Mouse (Mus musculus): ENCODE measurements around the gene Tmem184b. TPM values are rescaled to one million over a fixed set of nuclear protein-coding genes. Genes with fewer than 3 reads are reported as not detected.

Gene Tmem184b
- polyA plus RNA-seq, 1 experiment from 2014 or later = 30.0 TPM

MicroRNA genes within 50 kb of the gene (microRNA counts, 519-probe panel; counts per million panel counts)
- microRNA mmu-miR-1943 = 473 counts per million, percentile 71 among the panel's probes with 10 or more counts

Small RNA genes lying within 50 kb of the gene (microRNA-seq; reads per million reads assigned to microRNA genes)
- gene Mir1943 (ENCODE audit: borderline number of aligned reads) = 5.0 reads per million, percentile 5 among the genes with 10 or more reads in this experiment

Other genes starting within 250 kb of the Tmem184b start
- 0.08 and 0.26 TPM in 2 replicates for gene Sox10, start 238.3 kb downstream of the Tmem184b start, polyA plus RNA-seq (2015; fragmentation: Nextera tagmentation; extraction: Ambion mirVana)
- 18.2 and 21.9 TPM in 2 replicates for gene Pick1, start 174.4 kb downstream of the Tmem184b start, polyA plus RNA-seq (2015; fragmentation: Nextera tagmentation; extraction: Ambion mirVana)
- gene Gm49486, start 174.2 kb downstream of the Tmem184b start, polyA plus RNA-seq (2015; fragmentation: Nextera tagmentation; extraction: Ambion mirVana) = 0.07 and 0.35 TPM in 2 replicates
- not detected in 2 replicates for gene Slc16a8, start 148.8 kb downstream of the Tmem184b start, polyA plus RNA-seq (2015; fragmentation: Nextera tagmentation; extraction: Ambion mirVana)
- 0.81 and 0.90 TPM in 2 replicates for gene Baiap2l2, start 118.0 kb downstream of the Tmem184b start, polyA plus RNA-seq (2015; fragmentation: Nextera tagmentation; extraction: Ambion mirVana)
- gene Pla2g6, start 75.2 kb downstream of the Tmem184b start, polyA plus RNA-seq (2015; fragmentation: Nextera tagmentation; extraction: Ambion mirVana) = 12.8 and 15.2 TPM in 2 replicates
- 7.2 and 8.7 TPM in 2 replicates for gene Maff, start 56.9 kb downstream of the Tmem184b start, polyA plus RNA-seq (2015; fragmentation: Nextera tagmentation; extraction: Ambion mirVana)
- 52.2 and 70.8 TPM in 2 replicates for gene Csnk1e, start 52.0 kb upstream of the Tmem184b start, polyA plus RNA-seq (2015; fragmentation: Nextera tagmentation; extraction: Ambion mirVana)
- not detected in 2 replicates for gene Kcnj4, start 101.7 kb upstream of the Tmem184b start, polyA plus RNA-seq (2015; fragmentation: Nextera tagmentation; extraction: Ambion mirVana)
- 9.5 and 11.6 TPM in 2 replicates for gene Kdelr3, start 112.8 kb upstream of the Tmem184b start, polyA plus RNA-seq (2015; fragmentation: Nextera tagmentation; extraction: Ambion mirVana)
- gene Ddx17, start 143.2 kb upstream of the Tmem184b start, polyA plus RNA-seq (2015; fragmentation: Nextera tagmentation; extraction: Ambion mirVana) = 42.1 and 47.2 TPM in 2 replicates
- gene Dmc1, start 201.5 kb upstream of the Tmem184b start, polyA plus RNA-seq (2015; fragmentation: Nextera tagmentation; extraction: Ambion mirVana) = 3.2 and 4.2 TPM in 2 replicates